11 mouse cellular contexts compared by ENCODE assay signal in genomic region chr2:179142313-179142712, GRCm38 (mm10).
"Had no signal": no experiment of that assay in that cellular context is flagged by ENCODE, and none has a peak within 500 bp of the region (broad histone marks: within the 10 kb centered on the region; RNA-seq: fewer than 3 reads in every experiment).

No protein-coding gene starts in this region.

- H3K9ac ChIP-seq: limb, embryonic 13.5 days; liver, embryonic 14.5 days; neural tube, embryonic 15.5 days had no signal

- H3K9me3 ChIP-seq: limb, embryonic 13.5 days; neural tube, embryonic 15.5 days had no signal

- H3K4me3 ChIP-seq: limb, embryonic 13.5 days; myocyte; neural tube, embryonic 15.5 days had no signal

- H3K4me2 ChIP-seq: limb, embryonic 13.5 days; neural tube, embryonic 15.5 days had no signal

- DNase-seq: kidney, adult 18-20 months; kidney, postnatal 10 days; left cerebral cortex, postnatal 4 days; lung, adult 18-20 months; right cerebral cortex, adult 18-20 months; right cerebral cortex, postnatal 25 days; thymus, postnatal 36 days had no signal

- H3K4me1 ChIP-seq: neural tube, embryonic 15.5 days had no signal

- H3K27ac ChIP-seq: limb, embryonic 13.5 days; liver, embryonic 14.5 days; neural tube, embryonic 15.5 days had no signal

- H3K36me3 ChIP-seq: limb, embryonic 13.5 days; neural tube, embryonic 15.5 days had no signal

- H3K27me3 ChIP-seq: neural tube, embryonic 15.5 days had no signal
